Comparison of ENCODE assay signal across 35 mouse cellular contexts in the genomic region with DNA sequence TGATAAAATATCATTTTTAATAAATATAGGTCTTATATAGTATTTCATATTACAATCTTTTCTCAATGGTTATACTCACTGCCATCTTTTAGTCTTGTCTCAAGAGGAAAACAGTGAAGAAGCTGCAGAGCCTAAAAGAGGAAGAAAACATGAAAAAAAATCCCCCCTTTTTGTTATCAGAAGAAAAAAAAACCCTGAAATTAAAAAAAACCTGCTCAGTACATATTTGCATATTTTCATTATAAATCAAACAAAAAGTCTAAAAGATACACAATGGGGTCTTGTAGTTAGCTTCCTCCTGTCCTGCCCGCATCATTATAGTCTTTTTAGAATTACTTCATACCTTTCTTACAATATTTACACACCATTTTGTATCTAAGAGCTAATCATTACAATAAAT. TPM values are rescaled to one million over a fixed set of nuclear protein-coding genes. Genes with fewer than 3 reads are reported as not detected.
"Had no signal": no experiment of that assay in that cellular context is flagged by ENCODE, and none has a peak within 500 bp of the region (broad histone marks: within the 10 kb centered on the region; RNA-seq: fewer than 3 reads in every experiment).

No protein-coding gene starts in this region.

- H3K9me3 ChIP-seq: heart, embryonic 12.5 days; heart, embryonic 13.5 days; heart, embryonic 15.5 days; hindbrain, embryonic 10.5 days; hindbrain, embryonic 12.5 days; hindbrain, embryonic 13.5 days; hindbrain, embryonic 15.5 days; intestine, embryonic 15.5 days; kidney, embryonic 15.5 days had no signal

- H3K9ac ChIP-seq: heart, embryonic 12.5 days; heart, embryonic 13.5 days; heart, embryonic 15.5 days; hindbrain, embryonic 12.5 days; hindbrain, embryonic 13.5 days; hindbrain, embryonic 14.5 days; hindbrain, embryonic 15.5 days; intestine, embryonic 15.5 days; kidney, embryonic 15.5 days had no signal

- H3K4me1 ChIP-seq: heart, embryonic 12.5 days; heart, embryonic 13.5 days; heart, embryonic 15.5 days; hindbrain, embryonic 10.5 days; hindbrain, embryonic 12.5 days; hindbrain, embryonic 13.5 days; hindbrain, embryonic 15.5 days; intestine, embryonic 15.5 days; kidney, embryonic 15.5 days had no signal

- H3K4me3 ChIP-seq: heart, embryonic 12.5 days; heart, embryonic 13.5 days; heart, embryonic 15.5 days; hindbrain, embryonic 10.5 days; hindbrain, embryonic 12.5 days; hindbrain, embryonic 13.5 days; hindbrain, embryonic 15.5 days; intestine, embryonic 15.5 days; kidney, embryonic 15.5 days; layer of hippocampus, adult 2 months; left cerebral cortex, adult 2 months had no signal

- H3K27me3 ChIP-seq: heart, embryonic 12.5 days; heart, embryonic 13.5 days; heart, embryonic 15.5 days; hindbrain, embryonic 12.5 days; hindbrain, embryonic 13.5 days; hindbrain, embryonic 15.5 days; intestine, embryonic 15.5 days; kidney, embryonic 15.5 days had no signal

- H3K27ac ChIP-seq: heart, embryonic 13.5 days; heart, embryonic 15.5 days; hindbrain, embryonic 10.5 days; hindbrain, embryonic 12.5 days; hindbrain, embryonic 13.5 days; hindbrain, embryonic 14.5 days; hindbrain, embryonic 15.5 days; hindbrain, postnatal 0 days; intestine, embryonic 15.5 days; kidney, embryonic 15.5 days; kidney, postnatal 0 days; layer of hippocampus, adult 2 months; left cerebral cortex, adult 2 months had no signal

- DNase-seq: heart, postnatal 10 days; heart, postnatal 14 days; heart, postnatal 36 days; heart, postnatal 4 days; kidney, adult 11 months; kidney, adult 18-20 months; kidney, adult 2 months; kidney, adult 8-10 months; kidney, adult 9 months; kidney, postnatal 10 days; kidney, postnatal 14 days; kidney, postnatal 25 days; kidney, postnatal 36 days; kidney, postnatal 4 days; layer of hippocampus, adult 9-11 months; layer of hippocampus, postnatal 36 days had no signal

- H3K4me2 ChIP-seq: heart, embryonic 11.5 days; heart, embryonic 12.5 days; heart, embryonic 13.5 days; heart, embryonic 15.5 days; hindbrain, embryonic 12.5 days; hindbrain, embryonic 13.5 days; hindbrain, embryonic 14.5 days; hindbrain, embryonic 15.5 days; intestine, embryonic 15.5 days; kidney, embryonic 15.5 days had no signal

RNA-seq across cellular contexts. Expression of a gene that starts 57.2 kb away (rescaled TPM):
- total RNA-seq: hindbrain, postnatal 0 days; layer of hippocampus, adult 2 months; layer of hippocampus, postnatal 10 days; layer of hippocampus, postnatal 14 days; layer of hippocampus, postnatal 25 days; layer of hippocampus, postnatal 36 days; left cerebral cortex, adult 18-20 months had no signal
